Mouse (Mus musculus): ENCODE results near the gene Golph3l.
"Not testable (repeated sequence)": the region's sequence is repeated elsewhere in the genome, so short reads cannot be mapped to it uniquely, and the experiment has no call there.

The Golph3l gene

DNA sequence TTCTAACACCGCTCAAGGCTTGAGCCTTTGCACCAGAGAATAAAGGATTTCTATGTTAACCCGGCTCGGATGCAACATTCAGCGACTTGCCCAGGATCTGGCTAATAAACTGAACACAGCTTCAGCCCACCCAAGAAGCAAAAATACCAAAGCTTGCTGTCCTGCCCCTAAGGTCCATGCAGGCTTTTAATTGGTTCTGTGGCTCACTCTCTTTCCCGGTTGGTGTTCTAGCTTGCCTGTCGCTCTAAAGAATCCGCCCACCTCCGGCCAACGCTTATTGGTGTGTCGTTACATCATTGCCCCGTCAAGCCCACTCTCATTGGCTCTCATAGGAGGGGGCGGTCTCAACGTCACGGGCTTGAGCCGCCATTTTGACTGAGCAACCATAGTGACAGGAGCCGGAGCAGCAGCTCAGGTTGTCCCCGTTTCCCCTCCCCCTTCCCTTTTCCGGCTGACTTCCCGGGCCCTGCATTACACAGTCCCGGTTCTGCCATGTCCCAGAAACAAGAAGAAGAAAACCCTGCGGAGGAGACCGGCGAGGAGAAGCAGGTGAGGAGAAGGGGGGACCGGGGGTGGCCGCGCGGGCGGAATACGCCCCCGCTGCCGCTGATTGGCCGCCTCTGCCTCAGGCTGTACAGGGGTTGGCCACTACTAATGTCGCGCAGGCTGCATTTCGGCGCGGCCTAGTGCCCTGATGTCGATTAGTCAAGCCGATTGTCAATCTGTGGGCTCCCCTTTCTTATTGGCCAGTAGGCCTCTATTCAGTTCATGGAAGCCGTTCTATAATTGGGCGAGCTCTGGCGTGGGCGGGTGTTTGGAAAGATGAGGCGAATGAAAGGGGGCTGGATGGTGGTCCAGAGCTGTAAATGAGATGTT, 36.1 kb downstream of the Golph3l start, which contains the start of gene Ensa:
TSS of gene Ensa (plus strand) at position 366 of the 876 bp plus-strand sequence.
- DNase-seq (ENCODE audit: inconsistent ontology term): peak; percentile 99

- no peak for DNase-seq (ENCODE audit: inconsistent ontology term)
Observed at GRCm38 (mm10) chr3:95627763-95628162, 39.0 kb downstream of the Golph3l start.

DNA sequence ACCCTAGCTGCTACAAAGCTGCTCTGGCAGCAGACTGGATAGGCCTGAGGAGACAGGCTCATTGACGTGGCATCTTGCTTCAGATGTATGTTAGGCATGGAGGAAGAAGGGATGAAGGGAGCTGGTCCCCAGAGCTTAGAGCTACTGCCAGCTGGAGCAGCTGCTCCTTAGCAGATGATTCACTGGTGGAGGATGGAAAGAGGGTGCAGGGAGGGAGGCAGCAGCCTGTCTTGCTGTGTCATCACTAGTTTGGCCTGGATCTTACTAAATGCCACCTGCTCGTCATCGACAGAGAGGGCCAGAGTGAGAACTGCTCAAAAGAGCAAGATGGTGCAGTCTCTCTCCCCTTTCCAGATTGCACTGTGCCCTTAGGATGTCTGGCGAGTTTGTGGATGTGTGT, 41.0 kb downstream of the Golph3l start:
- peak; percentile 71 for DNase-seq (ENCODE audit: inconsistent ontology term)

DNA sequence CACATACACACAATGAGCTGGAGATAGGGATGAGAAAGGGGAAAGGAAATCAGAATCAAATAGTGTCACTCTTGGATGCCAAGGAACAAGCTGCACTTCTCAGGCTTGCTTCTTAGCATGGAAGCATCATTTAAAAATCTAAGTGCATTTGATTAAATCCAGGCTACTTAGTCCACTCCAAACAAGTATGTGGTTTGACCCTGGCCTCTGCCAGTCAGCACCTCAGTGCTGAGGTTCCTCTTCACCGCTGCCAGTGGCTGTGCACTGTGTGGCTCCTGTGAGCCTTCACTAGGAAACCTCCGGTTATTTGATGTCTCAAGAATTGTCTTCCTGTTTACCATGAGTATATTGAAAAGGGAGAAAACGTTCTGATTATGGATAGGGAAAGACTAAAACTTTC, 42.1 kb downstream of the Golph3l start:
- DNase-seq (ENCODE audit: inconsistent ontology term): no peak

DNA sequence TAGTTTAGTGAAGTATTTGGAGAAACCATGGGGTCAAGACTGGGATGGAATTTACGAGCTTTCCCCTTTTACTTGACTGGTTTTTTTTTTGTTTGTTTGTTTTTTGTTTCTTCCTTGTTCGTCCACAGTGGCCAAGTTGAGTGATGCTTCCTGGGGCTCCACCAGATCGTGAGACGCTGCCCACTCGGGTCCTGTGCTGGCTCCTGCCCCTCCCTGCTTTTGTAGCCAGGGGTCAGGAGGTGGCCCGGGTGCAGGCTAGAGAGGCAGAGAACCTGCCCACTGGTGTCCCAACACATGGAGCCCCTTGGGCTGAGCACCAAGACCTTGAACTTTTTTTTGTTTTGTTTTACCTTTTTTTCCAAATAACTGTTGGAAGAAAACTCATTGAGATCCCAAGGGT, 42.6 kb downstream of the Golph3l start:
- no peak for DNase-seq (ENCODE audit: inconsistent ontology term)

GRCm38 (mm10) chr3:95632648-95633588, 44.2 kb downstream of the Golph3l start:
- peak; percentile 30 for DNase-seq (ENCODE audit: inconsistent ontology term)

GRCm38 (mm10) chr3:95635636-95636035, 46.9 kb downstream of the Golph3l start:
- no peak for DNase-seq (ENCODE audit: inconsistent ontology term)

- DNase-seq (ENCODE audit: inconsistent ontology term): no peak
Observed at GRCm38 (mm10) chr3:95636072-95636471, 47.3 kb downstream of the Golph3l start.

DNA sequence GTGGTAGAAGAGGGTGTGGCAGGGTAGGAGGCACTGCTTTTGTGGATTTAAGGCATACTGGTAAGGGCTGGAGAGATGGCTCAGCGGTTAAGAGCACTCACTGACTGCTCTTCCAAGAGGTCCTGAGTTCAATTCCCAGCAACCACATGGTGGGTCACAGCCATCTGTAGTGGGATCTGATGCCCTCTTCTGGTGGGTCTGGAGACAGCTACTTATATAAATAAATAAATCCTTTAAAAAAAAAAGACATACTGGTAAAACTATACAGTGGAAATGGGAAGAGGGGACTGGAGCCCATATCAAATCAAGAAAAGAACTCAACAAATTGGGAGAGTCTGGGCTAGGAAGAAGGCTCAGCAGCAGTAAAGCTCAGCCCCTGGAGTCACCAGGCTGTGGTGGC, 51.0 kb downstream of the Golph3l start:
- no peak for DNase-seq (ENCODE audit: inconsistent ontology term)

DNA sequence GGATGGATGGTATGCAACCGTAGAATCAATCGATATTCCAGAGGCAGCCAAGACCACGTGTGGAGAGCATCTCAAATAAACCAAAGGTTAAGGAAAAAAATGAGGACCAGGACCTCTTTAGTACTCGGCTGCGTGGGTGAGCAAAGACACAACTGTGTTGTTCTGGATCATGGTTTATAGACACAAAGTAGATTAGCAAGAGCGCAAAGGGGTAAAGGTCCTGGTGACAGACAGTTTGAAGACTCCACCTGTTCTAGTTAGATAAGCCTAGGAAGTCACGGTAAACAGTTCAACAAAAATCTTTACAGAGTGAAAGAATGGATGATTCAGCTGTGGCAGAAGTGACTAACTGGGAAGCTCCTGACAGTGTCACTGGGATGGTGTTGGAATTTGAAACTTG, 54.4 kb downstream of the Golph3l start:
- DNase-seq (ENCODE audit: inconsistent ontology term): no peak

- DNase-seq (ENCODE audit: inconsistent ontology term): no peak
Observed at GRCm38 (mm10) chr3:95645313-95646235, 56.8 kb downstream of the Golph3l start.

GRCm38 (mm10) chr3:95648016-95648415, 59.3 kb downstream of the Golph3l start:
- DNase-seq (ENCODE audit: inconsistent ontology term): no peak

DNA sequence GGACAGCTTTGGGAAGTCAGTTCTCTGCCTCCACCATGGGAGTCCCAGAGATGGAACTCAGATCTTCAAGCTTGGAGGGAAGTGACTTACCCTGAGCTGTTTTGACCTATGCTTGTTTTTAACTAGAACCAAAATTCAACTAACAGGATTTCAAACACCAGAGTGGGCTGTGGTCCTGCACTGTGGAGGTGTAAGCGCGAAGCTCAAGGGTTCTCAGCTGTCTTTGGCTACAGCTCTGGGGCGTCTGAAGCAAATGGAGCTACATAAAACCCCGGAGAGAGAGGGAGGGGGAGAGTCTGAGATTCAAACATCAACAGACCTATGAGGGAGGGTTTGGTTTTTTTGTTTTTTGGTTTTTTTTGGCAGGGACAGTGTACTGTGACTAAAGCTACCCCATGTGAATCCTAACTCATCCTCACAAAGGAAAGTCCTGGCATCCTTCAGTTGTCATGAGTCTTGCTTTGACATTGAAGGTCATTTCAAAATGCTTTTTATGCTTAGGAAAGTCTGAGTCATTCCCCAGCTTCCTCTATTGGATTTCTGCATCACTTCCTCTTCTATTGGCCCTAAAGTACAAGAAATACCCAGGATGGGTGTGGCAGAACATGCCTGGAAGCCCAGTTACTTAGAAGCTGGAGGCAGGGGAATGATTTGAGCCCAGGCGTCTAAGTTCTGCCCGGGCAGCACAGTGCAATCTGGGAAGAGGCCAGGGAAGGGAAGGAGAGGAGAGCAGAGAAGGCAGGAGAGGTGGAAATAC, 61.7 kb downstream of the Golph3l start:
- DNase-seq (ENCODE audit: inconsistent ontology term): peak; percentile 92

DNA sequence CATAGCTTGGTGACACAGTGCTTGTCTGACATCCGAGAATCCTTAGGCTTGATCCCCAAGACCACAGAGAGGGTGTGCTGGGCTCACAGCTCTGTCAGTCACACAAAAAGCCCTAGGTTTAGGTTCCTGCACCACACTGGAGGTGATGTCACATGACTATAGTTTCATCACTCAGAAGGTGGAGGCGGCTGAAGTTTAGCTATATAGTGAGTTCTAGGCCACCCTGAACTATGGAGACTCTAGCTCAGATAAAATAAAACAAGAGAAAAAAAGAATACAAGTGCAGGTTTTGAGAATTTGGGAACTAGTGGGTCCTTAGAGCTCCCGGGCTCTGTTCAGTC, 62.3 kb downstream of the Golph3l start:
- DNase-seq (ENCODE audit: inconsistent ontology term): no peak

GRCm38 (mm10) chr3:95651391-95652203, 62.9 kb downstream of the Golph3l start:
- DNase-seq (ENCODE audit: inconsistent ontology term): no peak

- no peak for DNase-seq (ENCODE audit: inconsistent ontology term)
Observed at GRCm38 (mm10) chr3:95652204-95652811, 63.6 kb downstream of the Golph3l start.

DNA sequence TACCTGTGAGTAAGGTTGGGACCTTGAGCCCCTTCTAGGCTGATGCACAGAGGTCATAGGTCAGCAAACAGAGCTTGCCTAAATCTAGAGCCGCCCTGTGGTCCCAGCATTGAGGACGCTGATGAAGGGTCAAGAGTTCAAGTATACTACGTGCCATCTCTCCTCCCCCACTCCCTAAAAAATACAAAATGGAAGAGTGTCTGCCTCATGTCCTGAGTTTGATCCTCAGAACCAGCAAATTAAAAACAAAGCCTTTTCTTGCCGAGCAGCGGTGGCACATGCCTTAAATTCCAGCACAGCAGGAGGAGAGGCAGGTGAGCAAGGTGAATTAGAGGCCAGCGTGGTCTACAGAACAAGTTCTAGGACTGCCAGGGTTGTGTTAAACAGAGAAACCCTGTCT, 64.1 kb downstream of the Golph3l start:
- DNase-seq (ENCODE audit: inconsistent ontology term): no peak

GRCm38 (mm10) chr3:95653473-95654034, 64.8 kb downstream of the Golph3l start:
- DNase-seq (ENCODE audit: inconsistent ontology term): no peak

- DNase-seq (ENCODE audit: inconsistent ontology term): not testable (repeated sequence)
Observed at GRCm38 (mm10) chr3:95654371-95654770, 65.6 kb downstream of the Golph3l start.
